Mouse (Mus musculus) neutrophil, adult 5-6 weeks (primary cell): ENCODE results near the gene Col4a4. TPM values are rescaled to one million over a fixed set of nuclear protein-coding genes. Genes with fewer than 3 reads are reported as not detected.

Experiments used
- ATAC-seq: fragments of 151-379, 151-347 bp; 2 replicates; pipeline ENCODE4 v1.8.0; 2017; ENCODE audit warnings: mild to moderate bottlenecking, moderate TSS enrichment; ENCODE audit not compliant: insufficient number of reproducible peaks, poor library complexity, low FRiP score, severe bottlenecking; ENCODE audit errors: extremely low read depth
- total RNA-seq: library from RNA; stranded (forward); fragments of 200-1000 nt; gene quantifications from 2 replicates; pipeline ENCODE4 v1.2.3, GENCODE M21; 2017

Gene Col4a4
- total RNA-seq, 1 experiment from 2014 or later = not detected

DNA sequence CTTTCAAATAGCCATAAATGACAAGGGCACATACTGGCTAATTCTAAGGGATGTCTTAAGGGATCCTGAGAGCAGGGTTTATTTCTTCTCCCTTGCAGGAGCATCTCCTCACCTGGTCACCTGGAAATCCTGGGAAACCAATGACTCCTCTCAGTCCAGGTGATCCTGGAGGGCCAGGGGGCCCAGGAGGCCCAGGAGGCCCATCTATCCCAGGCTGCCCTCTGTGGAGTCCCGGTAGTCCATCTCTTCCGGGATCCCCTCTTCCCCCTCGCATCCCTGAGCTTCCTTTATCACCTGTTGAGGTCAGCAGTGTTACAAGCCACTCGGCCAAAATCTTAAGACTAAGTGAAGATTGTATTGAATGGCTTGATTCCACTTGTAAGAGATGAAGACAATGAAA, 100.3 kb downstream of the Col4a4 start:
- no peak for ATAC-seq

DNA sequence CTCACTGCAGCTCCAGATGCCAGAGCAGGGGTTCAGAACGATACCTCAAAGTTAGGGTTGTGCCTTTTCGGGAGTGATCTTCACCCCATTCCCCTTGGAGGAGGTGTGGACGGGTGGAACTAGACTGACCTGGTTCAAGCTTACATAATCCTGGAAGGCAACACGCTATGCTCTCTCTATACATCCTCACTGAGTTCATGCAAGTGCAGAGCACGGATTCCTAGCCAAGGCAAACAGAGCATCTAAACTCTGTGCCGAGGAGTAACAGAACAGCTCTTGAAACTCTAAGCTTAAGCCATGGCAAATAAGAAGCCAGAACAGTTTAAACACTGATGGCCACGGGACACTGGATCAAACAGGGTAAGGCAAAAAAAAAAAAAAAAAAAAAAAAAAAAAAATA, 104.3 kb downstream of the Col4a4 start:
- ATAC-seq = no peak

DNA sequence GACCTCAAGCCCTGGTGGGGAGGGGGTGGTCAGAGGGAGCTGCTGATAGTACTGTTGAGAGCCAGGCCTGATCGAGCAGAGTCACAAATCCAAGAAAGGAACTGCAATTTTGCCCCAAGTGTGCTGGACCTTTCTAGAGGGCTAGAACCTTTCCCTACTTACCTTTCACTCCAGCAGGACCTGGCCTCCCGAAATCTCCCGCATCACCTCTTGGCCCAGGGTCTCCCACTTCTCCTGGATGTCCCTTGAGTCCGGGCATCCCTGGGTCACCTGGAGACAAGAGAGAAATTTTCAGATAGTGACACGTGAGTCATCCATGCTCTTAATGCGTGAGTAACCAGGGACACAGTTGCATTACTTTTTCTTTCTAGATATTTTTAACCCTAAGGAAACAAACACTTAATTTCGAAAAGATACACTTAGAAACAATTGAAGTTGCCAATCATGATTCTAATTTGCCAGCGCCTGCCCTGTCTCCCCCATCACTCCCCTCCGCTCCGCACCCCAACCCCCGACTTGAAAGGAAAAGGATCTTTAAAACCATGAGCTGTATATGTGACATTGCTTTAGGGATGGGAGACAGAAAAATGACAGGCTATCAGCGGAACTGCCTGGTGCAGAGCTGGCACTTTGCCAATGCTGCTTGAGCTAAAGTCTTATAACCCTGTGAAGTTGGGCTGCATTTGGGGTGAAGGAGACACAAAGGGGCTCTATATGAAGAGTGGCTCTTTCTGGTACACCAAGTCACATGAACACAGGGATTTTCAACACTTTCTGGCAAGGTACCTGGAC, 106.8 kb downstream of the Col4a4 start:
- ATAC-seq = no peak

DNA sequence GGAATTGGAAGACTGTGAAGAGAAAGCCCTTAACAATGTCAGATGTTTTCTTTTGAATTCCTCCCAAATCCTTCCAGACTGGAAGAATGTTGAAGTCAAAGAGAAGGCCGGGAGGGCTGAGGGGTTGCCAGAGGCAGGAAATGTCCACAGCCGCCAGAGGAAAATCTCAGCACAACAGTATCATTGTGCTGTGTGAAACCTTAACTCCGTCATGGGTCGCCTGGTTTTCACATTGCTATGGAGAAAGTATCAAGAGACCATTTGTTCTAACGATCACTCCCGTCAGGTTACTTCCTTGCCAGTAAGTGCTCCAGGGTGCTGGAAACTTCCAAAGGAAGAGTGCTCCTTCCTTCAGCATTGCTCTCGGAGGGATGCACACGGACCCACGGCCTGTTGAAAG, 109.9 kb downstream of the Col4a4 start:
- ATAC-seq = no peak

DNA sequence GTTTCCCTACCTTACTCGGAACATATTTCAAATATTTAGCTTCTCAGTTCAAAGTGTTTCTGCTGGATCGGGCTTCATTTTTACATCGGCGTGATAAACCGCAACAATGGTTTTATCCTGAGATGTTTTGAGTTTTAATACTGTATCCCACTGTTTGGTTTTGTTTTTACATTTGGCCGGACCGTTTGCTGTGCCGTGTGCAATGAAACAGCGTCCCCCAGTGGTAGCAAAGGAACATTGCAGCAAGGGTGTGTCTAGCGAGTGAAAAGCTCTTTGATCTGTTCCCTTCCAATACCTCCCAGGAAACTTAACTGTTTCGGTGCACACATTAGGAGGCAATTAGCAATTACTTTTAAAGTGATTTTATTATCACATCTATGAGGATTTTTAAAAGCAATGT, 110.4 kb downstream of the Col4a4 start:
- no peak for ATAC-seq

DNA sequence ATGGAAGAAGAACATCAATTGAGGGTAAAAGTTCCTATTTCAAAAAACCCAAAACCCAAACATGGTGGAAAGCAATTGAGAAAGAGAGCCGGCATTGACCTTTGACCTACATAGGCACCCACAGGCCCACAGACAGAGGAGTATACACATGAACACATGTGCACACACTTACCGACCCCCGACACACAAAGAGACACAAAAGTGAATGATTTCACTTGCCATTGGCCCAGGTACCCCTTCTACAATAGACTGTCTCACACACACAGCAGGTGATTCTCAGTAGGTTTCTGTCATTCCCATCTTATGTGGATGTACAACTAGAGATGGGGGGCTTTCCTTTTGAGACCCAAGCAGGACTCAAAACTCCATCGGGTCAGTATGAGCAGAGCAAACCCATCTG, 110.8 kb downstream of the Col4a4 start:
- no peak for ATAC-seq

DNA sequence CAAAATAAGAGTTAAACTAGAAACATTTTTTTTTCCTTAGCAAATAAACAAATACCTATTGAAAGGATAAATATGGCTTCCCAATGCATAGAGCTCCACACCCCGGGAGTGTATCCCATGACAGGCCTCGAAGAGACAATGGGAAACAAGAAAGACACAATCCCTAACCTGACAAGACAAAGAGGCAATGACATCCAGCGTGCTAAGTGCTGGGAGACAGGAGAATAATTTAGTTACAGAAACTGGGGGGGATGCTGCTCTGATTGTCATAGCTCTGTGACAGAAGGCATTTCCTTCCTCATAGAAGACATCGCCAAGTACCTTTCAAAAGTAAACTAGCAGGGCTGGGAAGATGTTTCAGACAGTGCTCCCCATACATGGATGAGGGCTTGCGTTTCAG, 111.4 kb downstream of the Col4a4 start:
- no peak for ATAC-seq

DNA sequence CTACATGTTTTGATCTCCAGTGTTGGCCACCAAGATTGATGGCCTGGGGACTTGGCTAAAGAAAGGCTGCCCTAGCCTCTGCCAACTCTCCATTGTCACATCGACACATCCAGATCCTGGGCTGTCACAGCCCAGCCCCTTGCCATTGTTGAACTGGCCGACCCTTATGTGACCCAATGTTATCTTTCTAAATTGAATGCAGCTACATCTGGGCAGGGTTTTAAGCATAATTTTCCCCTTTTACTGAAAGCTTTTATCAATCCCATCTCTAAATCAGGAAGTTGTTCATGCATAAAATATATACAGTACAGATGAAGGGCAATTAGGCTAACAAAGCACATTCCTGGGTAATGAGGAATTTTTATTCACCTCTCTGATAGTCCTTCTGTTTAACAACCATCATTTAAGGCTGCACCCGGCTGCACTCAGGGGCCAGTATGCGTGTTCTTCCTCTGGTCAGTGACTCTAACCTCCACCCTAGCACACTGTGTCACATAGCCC, 112.1 kb downstream of the Col4a4 start:
- no peak for ATAC-seq

DNA sequence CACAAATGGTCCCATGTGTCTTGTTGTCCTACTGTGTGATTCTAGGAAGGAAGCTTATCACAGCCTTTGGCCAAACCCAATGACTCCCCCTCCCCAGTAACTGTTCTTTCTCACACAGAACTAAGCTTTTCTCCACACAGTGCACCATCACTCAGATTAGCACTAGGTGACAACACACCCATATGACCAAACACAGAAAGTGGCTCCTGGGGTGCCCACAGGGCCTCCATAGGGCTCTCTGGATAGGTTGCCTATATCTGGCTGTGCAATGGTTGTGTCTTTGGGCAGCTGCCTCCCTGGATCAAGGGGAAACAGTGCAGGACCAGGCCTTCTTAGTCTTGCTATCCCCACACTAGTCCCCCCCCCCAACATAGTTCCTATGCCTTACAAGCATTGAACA, 113.2 kb downstream of the Col4a4 start:
- ATAC-seq = no peak

DNA sequence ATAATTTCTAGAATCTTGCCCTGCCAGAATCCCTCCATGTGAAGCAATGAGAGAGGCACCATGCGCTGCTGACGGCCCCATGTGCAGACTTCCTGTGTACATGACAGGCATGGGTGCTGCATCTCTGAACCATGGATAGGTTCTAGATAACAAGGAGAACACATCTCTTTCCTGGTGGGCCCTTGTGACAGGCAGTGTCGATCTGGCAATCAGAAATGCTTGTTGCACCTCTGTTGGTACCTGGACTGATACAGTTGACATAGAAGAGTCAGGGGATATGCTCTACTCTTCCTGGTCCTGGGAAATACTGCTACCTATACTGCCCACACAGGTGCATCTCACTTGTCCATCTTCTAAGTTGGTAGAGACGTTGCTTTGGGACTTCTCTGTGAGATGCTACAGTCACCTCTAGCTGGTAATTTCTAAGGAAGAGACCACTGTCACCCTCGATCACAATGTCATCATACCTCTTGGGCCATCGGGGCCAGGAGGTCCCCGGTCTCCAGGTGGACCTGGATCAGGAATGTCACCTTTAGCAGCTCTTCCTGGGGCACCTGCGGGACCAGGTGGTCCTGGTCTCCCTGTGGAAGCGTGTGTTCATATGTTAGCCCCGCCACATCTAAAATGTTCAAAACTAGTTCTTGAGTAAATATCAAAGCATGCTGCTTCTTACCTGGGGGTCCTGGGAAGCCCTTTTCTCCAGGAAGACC, 116.0 kb downstream of the Col4a4 start:
- no peak for ATAC-seq

DNA sequence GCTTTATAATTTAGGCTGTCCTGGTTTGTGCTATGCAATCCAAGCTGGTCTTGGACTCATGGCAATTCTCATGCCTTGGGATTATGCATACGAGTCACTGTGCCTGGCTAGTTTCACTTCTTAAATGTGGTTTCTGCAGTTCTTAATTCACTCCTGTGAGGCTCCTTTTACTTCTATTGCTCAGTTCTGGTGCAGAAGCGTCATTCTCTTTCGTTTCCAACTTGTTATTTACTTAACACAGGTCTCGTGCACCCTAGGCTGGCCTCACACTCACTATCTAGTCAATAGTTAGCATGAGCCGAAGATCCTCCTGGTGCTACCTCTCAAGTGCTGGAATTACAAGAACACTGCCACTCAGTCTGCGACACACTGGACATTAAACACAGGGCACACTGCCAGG, 117.8 kb downstream of the Col4a4 start:
- no peak for ATAC-seq

DNA sequence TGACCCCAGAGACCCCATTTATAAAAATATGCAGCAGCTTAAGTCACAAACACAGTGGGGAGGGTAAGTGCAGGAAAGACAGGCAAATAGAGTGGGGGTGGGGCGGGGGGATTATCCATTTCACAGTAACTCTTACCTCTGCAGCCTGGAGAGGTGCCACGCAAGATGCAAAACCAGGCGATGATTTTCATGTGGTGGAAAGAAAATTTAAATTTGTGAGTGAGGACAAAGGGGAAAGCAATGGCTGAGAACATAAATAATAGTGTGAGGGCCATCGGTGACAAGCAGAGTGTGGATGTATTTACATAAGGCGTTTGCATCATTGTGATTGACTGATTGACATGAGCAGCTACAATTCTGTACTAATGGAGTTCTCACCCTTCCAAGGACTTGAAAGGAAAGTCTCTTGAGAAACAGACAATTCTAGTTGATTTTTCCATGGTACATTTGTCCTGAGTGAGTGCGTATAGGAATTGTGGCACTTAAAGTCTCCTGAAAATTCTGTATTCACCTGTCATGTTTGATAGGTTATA, 121.3 kb downstream of the Col4a4 start:
- ATAC-seq = no peak

DNA sequence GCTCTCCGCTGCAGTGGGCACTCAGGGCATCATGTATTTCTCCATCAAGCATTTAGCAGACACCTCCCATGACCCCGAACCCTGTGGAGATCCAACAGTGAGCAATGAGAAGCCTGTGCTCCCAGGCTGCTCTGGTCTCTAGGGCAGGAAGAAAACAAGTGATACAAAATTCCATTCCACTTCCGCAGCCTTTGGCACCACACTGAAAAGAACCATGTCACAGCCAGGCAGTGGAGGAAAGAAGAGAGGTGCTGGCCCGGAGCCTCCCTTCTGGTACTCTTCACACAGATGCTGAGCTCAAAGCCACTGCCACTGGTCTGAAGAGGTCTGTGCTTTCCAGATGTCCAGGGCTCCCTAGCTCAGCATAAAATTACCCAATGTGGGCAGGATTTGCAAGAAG, 125.6 kb downstream of the Col4a4 start:
- no peak for ATAC-seq

DNA sequence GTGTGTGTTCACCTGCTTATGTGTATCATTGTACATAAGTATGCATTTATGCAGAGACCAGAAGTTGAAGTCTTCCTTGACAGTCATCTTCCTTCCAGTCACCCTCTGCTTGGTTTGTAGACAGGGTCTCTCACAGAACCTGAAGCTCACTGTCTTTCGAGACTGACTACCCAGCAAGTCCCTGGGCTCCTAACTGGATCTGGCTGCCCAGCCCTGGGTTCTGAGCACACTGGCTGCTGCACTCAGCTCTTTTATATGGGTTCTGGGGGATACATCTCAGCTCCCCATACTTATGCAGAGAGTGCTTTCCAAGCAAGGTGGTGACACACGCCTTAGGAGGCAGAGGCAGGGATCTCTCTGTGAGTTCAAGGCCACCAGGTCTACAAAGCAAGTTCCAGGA, 126.7 kb downstream of the Col4a4 start:
- no peak for ATAC-seq

DNA sequence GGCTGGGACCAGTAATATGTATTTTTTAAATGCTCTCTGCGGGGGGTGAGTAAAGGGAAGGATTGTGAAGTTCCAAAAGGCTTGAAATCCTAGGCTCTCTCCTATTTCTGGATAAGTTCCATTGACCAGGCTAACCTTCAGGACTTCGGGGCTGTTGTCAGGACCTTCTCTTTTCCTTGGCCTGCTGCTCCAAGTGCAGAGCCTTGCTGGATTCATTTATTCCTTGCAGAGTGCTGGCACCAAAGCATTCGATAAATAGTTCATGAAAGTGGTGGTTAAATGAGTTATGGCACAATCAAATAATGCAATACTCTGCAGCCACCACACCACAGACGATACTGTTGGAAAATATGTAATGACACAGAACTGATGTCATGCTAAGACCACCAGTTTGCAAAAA, 127.3 kb downstream of the Col4a4 start:
- no peak for ATAC-seq

DNA sequence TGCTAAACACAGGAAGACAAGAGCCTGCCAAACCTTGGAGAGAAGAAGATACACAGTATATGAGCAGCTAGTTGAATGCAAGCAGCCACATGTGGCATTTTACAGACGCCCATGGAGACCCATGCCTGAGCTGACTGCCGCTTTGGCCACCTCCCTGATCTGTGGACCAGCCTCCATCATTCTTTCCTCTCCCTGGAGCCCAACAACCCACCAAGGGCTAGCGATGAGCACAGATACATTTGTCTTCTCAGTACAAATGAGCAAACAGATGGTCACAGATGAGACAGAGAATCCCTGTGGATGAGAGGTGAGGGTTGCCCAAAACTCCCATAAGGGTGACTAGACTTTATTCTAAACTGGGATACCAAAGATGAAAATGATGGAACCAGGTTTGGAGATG, 132.6 kb downstream of the Col4a4 start:
- ATAC-seq = no peak

DNA sequence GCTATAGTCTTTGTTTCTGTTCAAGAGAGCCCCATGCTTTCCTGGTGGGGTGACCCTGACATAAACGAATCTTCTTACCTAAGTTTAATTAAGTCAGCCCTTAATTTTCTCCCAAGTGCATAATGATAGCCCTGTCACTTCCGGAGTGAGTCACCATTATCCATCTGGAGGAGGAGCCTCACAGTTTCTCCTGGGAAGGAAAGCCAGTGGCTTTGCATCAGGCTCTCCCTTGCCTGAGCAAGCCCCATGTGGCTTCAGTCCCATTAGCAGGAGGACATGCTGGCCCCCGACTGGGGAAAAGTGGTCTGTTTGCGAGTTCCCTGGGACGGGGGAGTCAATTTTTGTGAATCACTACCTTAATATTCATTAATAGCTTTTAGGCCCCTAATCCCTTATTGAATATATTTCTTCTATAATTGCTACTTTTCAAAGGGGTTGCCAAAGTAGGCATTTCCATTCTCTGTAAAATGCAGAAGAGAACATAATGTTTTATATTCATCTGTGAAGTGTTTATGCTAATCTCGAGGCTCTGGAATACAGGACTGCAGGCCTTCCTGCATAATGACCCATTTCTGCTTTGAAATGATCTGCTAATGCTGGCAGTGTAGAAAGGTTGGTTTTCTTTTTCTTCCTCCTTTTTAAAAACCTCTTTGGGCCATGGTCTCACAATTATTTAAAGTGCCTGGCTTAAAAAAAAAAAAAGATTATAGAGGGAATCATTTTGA, 134.6 kb downstream of the Col4a4 start:
- no peak for ATAC-seq

DNA sequence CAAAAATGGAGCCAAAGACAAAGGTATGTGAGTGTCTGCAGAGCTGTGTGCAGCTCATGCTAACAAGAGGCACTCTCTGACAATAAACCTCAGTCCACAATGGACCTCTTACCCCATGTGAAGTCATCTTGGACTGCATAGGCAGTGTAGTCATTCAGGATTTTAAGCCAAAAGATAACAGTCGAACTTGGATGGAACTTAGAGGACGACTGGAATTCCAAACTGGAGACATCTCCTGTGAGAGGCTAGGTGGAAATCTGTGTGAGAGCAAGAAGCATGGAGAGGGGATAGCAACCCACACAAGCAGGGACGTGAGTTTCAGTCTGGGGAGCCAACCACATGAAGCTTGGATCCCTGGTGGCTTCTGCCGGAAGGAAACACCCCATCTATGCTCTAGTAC, 136.8 kb downstream of the Col4a4 start:
- ATAC-seq = no peak

DNA sequence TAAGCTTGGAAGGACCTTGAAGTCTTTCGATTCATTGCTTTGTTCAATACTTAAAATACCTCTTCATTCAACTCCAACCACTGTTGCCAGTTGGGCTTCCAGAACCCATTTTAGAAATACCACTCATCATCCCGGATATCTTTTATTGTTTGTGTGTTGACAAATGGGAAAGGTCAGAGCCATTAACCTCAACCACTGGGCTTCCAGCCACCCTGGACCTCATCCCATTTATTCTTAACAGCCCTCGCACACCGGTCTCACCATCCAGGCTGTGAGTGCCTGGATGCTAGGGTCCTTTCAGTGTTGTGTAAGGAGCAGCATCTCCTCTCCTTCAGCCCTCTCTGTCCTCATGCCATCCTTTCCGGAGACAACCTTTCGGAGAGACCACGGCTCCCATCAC, 140.6 kb downstream of the Col4a4 start:
- no peak for ATAC-seq

DNA sequence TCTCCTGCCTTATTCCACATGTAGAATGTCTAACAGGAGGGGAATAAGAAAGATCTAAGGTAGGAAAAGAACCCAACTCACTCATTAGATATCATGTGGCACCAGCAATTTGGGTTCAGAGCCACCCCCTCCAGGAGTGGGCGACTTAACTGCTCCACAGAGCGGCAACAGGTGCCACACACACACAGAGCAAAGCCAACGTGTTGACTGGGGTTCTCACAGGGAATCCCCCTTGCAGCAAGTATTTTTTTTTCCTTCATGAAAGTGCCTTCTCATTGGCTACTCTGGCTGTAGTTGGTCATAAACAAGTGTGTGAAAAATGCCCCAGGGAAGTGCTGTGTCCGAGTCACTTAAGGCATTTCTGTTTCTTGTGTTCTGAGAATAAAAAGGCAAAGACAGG, 143.1 kb downstream of the Col4a4 start:
- no peak for ATAC-seq
